Mouse (Mus musculus) liver, postnatal 0 days (tissue): ENCODE measurements at regions not wholly inside any gene's neighbourhood (a gene's known extent, or its start where the extent isn't known, plus 50 kb on each side); places are given as distances from the start of the nearest gene placed in this dataset.

Experiments
- ATAC-seq: fragments of 200-750 bp; cut with Nextera tagmentation; 2 replicates; pipeline ENCODE4 v1.8.0; 2017; ENCODE audit warnings: mild to moderate bottlenecking, moderate library complexity
- DNase-seq: peaks from one replicate; pipeline ENCODE4 v3.0.0-alpha.2; 2016
- H3K27ac ChIP-seq: fragments of 300-500 bp; sonication (generic); 2 replicates; pipeline ENCODE4 v1.5.1; 2014; ENCODE audit warnings: antibody characterized with exemption, moderate library complexity, mild to moderate bottlenecking, low read depth
- H3K27me3 ChIP-seq: fragments of 300-500 bp; sonication (generic); 2 replicates; pipeline ENCODE4 v1.6.1; 2014; ENCODE audit warnings: low read length, control low read depth, mixed read lengths; ENCODE audit not compliant: insufficient read depth
- H3K36me3 ChIP-seq: fragments of 300-500 bp; sonication (generic); replicated peaks from 2 replicates; pipeline ENCODE4 v1.6.1; 2014; ENCODE audit warnings: mild to moderate bottlenecking, control low read depth, low read length, moderate library complexity, mixed read lengths; ENCODE audit not compliant: insufficient read depth
- H3K4me1 ChIP-seq: fragments of 300-500 bp; sonication (generic); 2 replicates; pipeline ENCODE4 v1.6.1; 2014; ENCODE audit warnings: antibody characterized with exemption, mild to moderate bottlenecking, control low read depth; ENCODE audit not compliant: insufficient read depth
- H3K4me2 ChIP-seq: fragments of 300-500 bp; sonication (generic); 2 replicates; pipeline ENCODE4 v1.6.1; 2014; ENCODE audit warnings: low read depth, mild to moderate bottlenecking, low read length, moderate library complexity, mixed read lengths
- H3K4me3 ChIP-seq: fragments of 300-500 bp; sonication (generic); 2 replicates; pipeline ENCODE4 v1.5.1; 2014; ENCODE audit warnings: low read depth, low read length
- H3K9ac ChIP-seq: fragments of 300-500 bp; sonication (generic); replicated peaks from 2 replicates; pipeline ENCODE4 v1.6.1; 2014; ENCODE audit warnings: mild to moderate bottlenecking, moderate library complexity
- H3K9me3 ChIP-seq: fragments of 300-500 bp; sonication (generic); 2 replicates; pipeline ENCODE4 v1.6.1; 2016; ENCODE audit warnings: mild to moderate bottlenecking, control low read depth, low read length, mixed read lengths
- CTCF ChIP-seq: sonication (generic); IDR thresholded peaks from 2 replicates; pipeline ENCODE4 v1.5.1; 2016; ENCODE audit warnings: antibody characterized with exemption, low read depth
- EP300 ChIP-seq: IDR thresholded peaks from 2 replicates; pipeline ENCODE4 v1.6.1; 2016; ENCODE audit warnings: antibody characterized with exemption, low read depth, mild to moderate bottlenecking
- WGBS: fragments of 180-500 bp; shearing (Covaris S2); extraction: QIAGEN DNeasy Blood & Tissue Kit; methylation state at CpG from one replicate; pipeline ENCODE4 v1.1.7; 2014; ENCODE audit not compliant: insufficient replicate concordance; 5-methylcytosine and 5-hydroxymethylcytosine counted together

GRCm38 (mm10) chr4:142996406-142996805 lies 216.4 kb downstream of the Prdm2 start:
- Histone ChIP-seq H3K27ac (no peak overlapping the region), H3K27me3 (no peaks in the 10 kb centered on the region), H3K36me3 (no peaks in the 10 kb centered on the region), H3K4me1 (no peaks in the 10 kb centered on the region), H3K4me2 (no peak overlapping the region), H3K4me3 (no peak overlapping the region), H3K9ac (no peak overlapping the region), H3K9me3 (no peaks in the 10 kb centered on the region)
- ATAC-seq (no peak), DNase-seq (no peak)
- WGBS: 63% methylated on average over 4 of the region's 4 CpGs
- 0 out of 2 replicates have a peak, but pooled peaks have one; percentile 20 for TF ChIP-seq CTCF
- TF ChIP-seq EP300: no peak

DNA sequence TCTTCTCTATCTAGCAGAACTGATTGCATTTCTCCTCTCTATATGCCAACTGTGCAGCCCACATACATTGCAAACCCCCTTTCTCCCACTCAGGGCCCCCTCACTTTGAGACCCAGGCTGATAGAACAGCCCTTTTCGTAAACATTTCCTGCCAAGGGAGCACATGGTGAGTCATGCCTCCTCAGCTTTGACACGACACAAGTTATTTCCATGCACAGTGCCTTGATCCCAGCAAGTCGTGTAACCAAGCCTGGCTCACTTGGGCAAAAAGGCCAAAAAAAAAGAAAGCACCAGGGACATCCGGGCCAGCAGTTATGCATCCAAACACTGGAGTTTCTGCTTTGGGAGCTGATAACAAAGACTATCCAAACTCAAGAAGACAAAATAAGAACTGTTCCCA lies 221.4 kb downstream of the Prdm2 start:
- H3K4me3 ChIP-seq: no peak overlapping the region
- no peak for DNase-seq
- H3K27me3 ChIP-seq: no peaks in the 10 kb centered on the region
- no peaks in the 10 kb centered on the region for H3K9me3 ChIP-seq
- no peak overlapping the region for H3K9ac ChIP-seq
- no peaks in the 10 kb centered on the region for H3K36me3 ChIP-seq
- H3K4me1 ChIP-seq: no peaks in the 10 kb centered on the region
- H3K4me2 ChIP-seq: no peak overlapping the region
- WGBS: 46% methylated on average over 4 of the region's 4 CpGs
- no peak overlapping the region for H3K27ac ChIP-seq
- ATAC-seq: no peak
- TF ChIP-seq CTCF (no peak), EP300 (no peak)

DNA sequence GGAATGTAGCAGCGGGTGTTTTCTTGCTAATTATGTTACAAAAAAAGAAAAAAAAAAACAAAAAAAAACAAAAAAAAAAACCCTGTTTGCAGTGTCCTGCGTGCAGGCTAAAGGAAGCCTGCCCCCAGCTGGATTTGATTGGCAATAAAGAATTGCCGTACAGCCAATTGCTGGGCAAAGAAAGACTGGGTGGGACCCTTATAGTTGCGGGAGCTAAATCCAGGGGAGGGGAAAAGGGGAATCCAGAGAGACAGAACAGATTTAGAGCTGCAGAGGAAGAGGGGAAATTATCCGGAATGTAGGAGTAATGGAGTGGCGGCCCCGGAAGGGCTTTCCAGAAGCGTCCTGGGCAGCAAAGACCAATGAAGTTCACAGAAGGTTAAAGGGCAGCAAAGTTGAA lies 223.6 kb downstream of the Prdm2 start:
- no peaks in the 10 kb centered on the region for H3K36me3 ChIP-seq
- no peak overlapping the region for H3K9ac ChIP-seq
- 13% methylated on average over 8 of the region's 8 CpGs for WGBS
- H3K9me3 ChIP-seq: no peaks in the 10 kb centered on the region
- H3K27me3 ChIP-seq: no peaks in the 10 kb centered on the region
- no peak overlapping the region for H3K27ac ChIP-seq
- DNase-seq (no peak), ATAC-seq (no peak)
- TF ChIP-seq EP300 (no peak), CTCF (no peak)
- H3K4me1 ChIP-seq: no peaks in the 10 kb centered on the region
- H3K4me3 ChIP-seq: no peak overlapping the region
- H3K4me2 ChIP-seq: no peak overlapping the region

DNA sequence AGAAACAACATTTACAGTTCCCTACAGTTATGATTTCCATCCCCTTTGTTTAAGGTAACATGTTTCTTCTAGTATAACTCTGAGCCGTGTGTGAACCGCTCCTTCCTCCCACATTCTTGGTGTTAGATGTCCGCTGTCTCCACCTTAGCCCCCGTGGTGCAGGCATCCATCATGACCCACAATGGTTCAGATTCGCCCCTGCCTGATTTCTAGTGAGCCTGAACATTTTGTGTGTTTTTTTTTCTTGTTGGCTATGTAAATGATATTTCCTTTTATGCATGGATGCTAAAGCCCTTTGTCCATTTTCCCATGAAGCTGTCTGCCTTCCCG lies 229.5 kb downstream of the Prdm2 start:
- WGBS: 68% methylated on average over 6 of the region's 6 CpGs
- no peak for ATAC-seq
- no peak overlapping the region for H3K9ac ChIP-seq
- no peak for DNase-seq
- no peaks in the 10 kb centered on the region for H3K4me1 ChIP-seq
- no peaks in the 10 kb centered on the region for H3K36me3 ChIP-seq
- H3K4me3 ChIP-seq: no peak overlapping the region
- TF ChIP-seq CTCF: no peak
- TF ChIP-seq EP300: no peak
- no peaks in the 10 kb centered on the region for H3K9me3 ChIP-seq
- no peak overlapping the region for H3K27ac ChIP-seq
- H3K27me3 ChIP-seq: no peaks in the 10 kb centered on the region
- H3K4me2 ChIP-seq: no peak overlapping the region

DNA sequence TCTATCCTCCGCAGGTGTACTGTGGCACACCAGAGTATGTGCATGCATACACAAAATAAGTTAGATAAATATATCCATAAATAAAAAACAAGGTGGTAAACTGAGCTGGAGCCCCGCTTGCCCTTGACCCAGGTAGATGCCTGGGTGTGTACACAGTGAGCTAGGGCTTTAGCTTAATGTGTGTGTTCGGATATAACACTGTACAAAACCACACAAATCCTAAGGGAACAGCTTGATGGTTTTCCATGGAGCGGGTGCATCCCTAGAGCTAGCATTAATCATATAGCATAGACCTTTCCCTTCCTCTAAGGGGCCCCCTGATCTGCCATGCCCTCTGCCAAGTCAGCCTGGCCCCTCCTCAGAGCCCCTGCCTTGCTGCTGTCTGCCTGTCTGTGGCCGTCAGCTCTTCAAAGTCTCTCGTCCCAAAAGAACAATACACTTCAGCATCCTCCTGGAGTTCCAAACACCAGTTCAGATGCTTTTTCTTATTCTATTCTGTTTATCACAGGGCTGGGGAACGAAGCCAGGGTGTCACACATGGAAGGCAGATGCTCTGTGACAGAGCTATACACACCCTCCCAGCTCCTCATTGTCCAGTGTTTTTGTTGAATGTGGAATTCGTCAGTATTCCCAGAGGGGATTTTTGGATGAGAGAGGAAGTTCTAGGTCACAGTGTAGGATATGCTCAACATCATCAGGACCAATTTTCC lies 230.1 kb downstream of the Prdm2 start:
- H3K9ac ChIP-seq: no peak overlapping the region
- no peaks in the 10 kb centered on the region for H3K4me1 ChIP-seq
- no peaks in the 10 kb centered on the region for H3K27me3 ChIP-seq
- no peak for DNase-seq
- H3K27ac ChIP-seq: no peak overlapping the region
- ATAC-seq: no peak
- TF ChIP-seq EP300 (no peak), CTCF (no peak)
- H3K9me3 ChIP-seq: no peaks in the 10 kb centered on the region
- WGBS: 60% methylated on average over 8 of the region's 8 CpGs
- no peak overlapping the region for H3K4me2 ChIP-seq
- no peak overlapping the region for H3K4me3 ChIP-seq
- no peaks in the 10 kb centered on the region for H3K36me3 ChIP-seq

- Histone ChIP-seq H3K9ac (no peak overlapping the region), H3K4me2 (no peak overlapping the region), H3K36me3 (no peaks in the 10 kb centered on the region), H3K4me3 (no peak overlapping the region), H3K4me1 (no peaks in the 10 kb centered on the region), H3K27me3 (no peaks in the 10 kb centered on the region), H3K9me3 (no peaks in the 10 kb centered on the region), H3K27ac (no peak overlapping the region)
- DNase-seq (no peak), ATAC-seq (no peak)
- WGBS: 47% methylated on average over 11 of the region's 11 CpGs
- no peak for TF ChIP-seq CTCF
- no peak for TF ChIP-seq EP300
These were observed 237.2 kb downstream of the Prdm2 start for GRCm38 (mm10) chr4:142975620-142976019.

DNA sequence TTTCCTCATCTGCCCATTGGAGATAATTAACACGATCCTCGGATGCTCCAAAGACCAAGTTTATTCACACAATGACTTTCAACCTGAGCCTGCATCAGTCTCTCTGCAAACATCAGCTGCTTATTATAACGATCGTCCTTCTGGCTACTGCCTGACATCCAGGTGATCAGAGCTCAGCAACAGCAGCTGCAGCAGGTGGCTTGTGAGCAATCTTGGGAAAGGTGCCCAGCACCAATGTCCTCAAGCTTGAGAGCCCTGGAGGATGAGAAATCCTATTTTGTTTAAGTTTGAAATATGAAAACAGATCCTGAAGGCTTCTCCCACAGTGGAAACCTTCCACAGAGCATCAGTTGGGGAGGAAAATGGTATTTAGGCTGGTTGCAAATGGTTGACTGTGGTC lies 242.8 kb downstream of the Prdm2 start:
- no peak overlapping the region for H3K4me3 ChIP-seq
- 79% methylated on average over 4 of the region's 4 CpGs for WGBS
- H3K9ac ChIP-seq: no peak overlapping the region
- H3K4me1 ChIP-seq: no peaks in the 10 kb centered on the region
- H3K36me3 ChIP-seq: no peaks in the 10 kb centered on the region
- TF ChIP-seq EP300: no peak
- no peak for TF ChIP-seq CTCF
- DNase-seq: no peak
- no peak for ATAC-seq
- no peak overlapping the region for H3K4me2 ChIP-seq
- H3K9me3 ChIP-seq: no peaks in the 10 kb centered on the region
- H3K27me3 ChIP-seq: no peaks in the 10 kb centered on the region
- H3K27ac ChIP-seq: no peak overlapping the region
